Mouse (Mus musculus) cerebellum, adult (tissue): ENCODE measurements around the gene Rad23b.
"Not testable (repeated sequence)": the region's sequence is repeated elsewhere in the genome, so short reads cannot be mapped to it uniquely, and the experiment has no call there.

Source experiments
- ATAC-seq: cut with Nextera tagmentation; 2 replicates; pipeline ENCODE4 v1.9.2; 2017; ENCODE audit warnings: mild to moderate bottlenecking, moderate library complexity, mixed read lengths; ENCODE audit not compliant: insufficient number of reproducible peaks, low FRiP score, low TSS enrichment

Gene Rad23b

DNA sequence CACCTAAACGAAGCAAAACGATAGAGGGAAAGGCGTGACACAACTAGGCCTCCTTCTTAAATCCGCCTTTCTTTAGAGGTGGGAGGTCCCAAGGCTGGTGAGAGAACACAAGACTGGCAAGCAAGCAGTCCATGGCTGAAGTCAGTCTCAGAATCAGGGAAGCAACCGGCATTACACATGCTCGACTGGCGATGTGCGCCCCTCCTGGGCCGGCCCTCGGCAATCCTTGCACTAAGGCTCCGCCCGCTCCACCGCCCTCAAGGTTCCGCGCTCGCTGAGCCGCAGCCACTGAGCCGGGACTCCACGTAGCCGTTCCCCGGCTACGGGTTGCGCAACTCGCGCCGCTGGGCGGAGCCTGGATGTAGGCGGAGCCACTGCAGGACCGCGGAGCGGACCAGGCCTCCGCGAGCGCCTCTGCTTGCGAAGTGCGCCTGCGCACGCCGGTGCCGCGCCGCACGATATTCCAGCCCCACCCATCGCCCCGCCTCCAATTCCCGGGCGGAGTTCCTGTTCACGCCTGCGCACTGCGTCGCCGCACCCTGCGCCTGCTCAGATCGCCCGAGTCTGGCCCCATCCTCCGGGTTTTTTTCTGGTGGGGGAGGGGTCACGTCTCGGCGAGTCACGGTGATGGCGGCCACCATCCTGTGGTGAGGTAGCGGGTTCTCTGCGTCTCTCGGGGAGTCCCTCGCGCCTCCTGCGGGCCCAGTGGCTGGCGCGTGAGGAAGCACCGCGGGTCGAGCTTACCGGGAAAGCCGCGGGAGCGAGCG, at the start of gene Rad23b:
Gene Rad23b (plus strand): TSS at position 592 of the 767 bp plus-strand sequence.
- ATAC-seq, result peak; percentile 93

DNA sequence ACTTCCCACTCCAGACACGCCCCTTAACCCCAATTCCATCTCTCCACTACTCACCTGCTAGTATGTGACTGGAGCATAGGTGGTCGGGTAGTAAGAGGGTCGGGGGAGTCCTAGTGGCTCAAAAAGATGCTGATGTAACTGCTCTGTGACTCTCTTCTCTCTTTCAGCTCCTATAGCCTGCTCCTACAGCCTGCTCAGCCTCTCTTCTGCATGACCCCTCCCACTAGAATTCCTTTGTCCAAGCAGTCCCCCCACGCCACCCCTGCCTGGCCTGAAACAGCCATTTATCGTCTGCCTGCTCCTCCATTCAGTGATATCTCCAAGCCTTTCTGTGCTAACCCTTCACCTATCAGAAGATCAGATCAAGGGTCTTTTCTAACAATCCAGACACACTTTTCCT, 45.7 kb upstream of the Rad23b start:
- ATAC-seq, result no peak

DNA sequence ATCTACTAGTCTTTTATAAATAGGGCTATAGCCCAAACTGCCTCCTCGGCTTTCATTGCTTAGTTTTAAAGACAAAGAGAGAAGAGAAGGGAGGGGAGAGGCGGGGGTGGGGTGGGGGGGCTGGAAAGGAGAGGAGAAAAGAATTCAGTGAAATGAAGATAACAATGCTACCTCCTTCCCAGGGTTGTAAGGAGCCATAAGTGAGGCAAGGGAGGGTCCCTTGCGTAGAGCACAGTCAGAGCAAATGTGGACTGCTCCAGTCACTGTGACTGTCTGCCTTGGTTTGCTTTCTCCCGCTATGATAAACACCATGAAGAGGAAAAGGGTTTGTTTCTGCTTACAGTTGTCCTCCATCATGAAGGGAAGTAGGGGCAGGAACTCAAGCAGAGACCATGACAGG, 43.2 kb upstream of the Rad23b start:
- no peak for ATAC-seq

- no peak for ATAC-seq
Measured at GRCm38 (mm10) chr4:55316726-55317125, 33.1 kb upstream of the Rad23b start.

GRCm38 (mm10) chr4:55318350-55318749, 31.5 kb upstream of the Rad23b start:
- ATAC-seq, result not testable (repeated sequence)

DNA sequence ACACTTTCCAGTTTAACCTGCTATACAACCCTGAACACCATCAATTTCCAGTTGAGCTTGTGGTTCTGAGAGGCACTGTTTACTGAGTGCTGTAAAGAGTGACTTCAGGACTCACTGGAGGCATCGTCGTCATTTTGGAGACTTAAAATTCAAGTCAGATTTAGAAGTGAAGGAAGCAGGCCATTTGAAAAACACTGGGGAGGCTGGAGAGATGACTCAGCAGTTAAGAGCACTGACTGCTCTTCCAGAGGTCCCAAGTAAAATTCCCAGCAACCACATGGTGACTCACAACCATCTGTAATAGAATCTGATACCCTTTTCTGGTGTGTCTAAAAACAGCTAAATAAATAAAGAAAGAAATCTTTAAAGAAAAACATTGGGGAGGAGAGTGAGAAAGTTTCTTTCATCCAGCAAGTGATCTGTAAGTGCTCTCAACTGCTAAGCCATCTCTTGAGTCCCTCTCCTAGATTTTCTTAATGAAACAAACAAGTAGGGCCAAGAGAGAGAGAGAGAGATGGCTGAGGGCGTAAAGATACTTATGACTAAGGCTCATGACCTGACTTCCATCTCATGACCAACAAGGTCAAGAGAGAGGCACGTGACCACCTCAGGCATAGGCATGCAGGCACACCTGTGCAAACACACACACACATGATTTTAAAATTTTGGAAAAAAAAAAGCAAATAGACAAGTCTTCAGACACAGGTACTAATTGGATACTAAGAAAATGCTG, 23.9 kb upstream of the Rad23b start:
- ATAC-seq, result no peak

- ATAC-seq, result no peak
Measured at GRCm38 (mm10) chr4:55327508-55327907, 22.3 kb upstream of the Rad23b start.

GRCm38 (mm10) chr4:55328471-55328870, 21.4 kb upstream of the Rad23b start:
- ATAC-seq, result no peak

GRCm38 (mm10) chr4:55328928-55329327, 20.9 kb upstream of the Rad23b start:
- ATAC-seq, result not testable (repeated sequence)

DNA sequence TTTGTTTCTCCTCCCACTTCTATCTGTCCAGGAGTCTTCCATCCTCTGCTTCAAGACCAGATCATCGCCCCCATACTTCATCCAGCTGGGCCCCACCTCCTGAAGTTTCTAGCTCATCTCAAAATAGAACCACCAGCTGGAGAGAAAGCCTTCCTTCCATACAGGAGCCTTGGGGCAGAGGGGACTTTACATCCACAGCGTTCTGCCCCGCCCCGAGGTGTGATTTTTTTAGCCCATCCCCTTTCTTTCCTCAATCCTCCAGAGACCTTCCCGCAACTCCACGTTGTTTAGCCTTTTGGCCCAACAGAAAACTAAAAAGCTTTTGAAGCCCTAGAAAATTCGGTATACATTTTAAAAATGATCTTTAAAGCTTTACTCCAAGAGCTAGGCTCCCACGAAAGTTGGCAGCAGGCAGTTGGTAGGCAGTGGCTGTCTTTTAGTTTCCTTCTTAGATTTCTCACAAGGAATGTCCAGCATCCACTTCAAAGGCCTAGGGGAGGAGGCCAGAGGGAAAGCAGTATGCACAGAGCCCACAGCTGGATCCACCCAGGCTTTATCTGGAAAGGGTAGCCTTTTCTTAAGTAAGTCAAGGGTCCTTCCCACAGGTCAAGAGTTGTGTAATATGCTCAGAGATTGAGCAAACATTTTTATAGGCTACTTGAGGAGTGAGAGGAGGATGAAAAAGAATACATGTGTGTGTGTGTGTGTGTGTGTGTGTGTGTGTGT, 20.1 kb upstream of the Rad23b start:
- no peak for ATAC-seq

- ATAC-seq, result no peak
Measured at GRCm38 (mm10) chr4:55335030-55335770, 14.6 kb upstream of the Rad23b start.

- no peak for ATAC-seq
Measured at GRCm38 (mm10) chr4:55338905-55339304, 10.9 kb upstream of the Rad23b start.

DNA sequence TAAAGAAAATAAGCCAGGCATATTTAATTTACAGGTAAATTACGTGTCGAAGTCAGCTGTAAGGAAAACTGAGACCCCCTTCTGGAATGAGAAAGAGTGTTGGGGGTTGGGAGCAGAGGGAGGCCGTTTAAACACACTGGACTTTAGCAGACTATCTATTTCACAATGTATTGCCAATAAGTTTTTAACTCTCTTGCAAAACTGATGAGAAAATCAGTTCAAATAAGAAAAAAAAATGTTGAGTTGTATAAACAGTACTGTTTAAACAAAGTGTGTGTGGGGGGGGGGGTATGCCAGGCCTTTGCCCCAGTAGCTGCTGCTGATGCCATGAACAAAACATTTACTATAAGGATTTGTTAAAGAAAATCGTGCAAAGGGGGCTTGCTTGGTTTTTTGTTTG, 10.5 kb upstream of the Rad23b start:
- ATAC-seq, result no peak

DNA sequence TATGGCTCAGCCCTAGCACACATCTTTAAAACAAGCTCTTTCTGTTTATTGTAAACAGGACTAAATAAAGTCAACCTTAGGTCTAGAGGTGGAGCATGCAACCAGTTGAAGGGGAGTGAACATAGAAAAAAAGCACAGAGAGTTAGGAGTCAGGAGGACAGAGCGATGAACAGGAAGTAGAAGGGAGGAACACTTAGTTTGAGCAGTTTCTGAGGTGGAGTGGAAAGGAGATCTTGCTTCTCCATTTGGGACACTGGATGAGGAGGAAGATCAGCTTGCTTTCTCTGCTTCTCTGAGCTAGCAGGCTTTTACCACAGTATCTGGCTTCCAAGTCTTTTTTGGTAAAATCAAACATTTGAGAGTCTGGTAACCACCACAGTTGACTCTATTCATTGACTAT, 8.0 kb upstream of the Rad23b start:
- ATAC-seq, result no peak

GRCm38 (mm10) chr4:55342602-55343001, 7.2 kb upstream of the Rad23b start:
- no peak for ATAC-seq

DNA sequence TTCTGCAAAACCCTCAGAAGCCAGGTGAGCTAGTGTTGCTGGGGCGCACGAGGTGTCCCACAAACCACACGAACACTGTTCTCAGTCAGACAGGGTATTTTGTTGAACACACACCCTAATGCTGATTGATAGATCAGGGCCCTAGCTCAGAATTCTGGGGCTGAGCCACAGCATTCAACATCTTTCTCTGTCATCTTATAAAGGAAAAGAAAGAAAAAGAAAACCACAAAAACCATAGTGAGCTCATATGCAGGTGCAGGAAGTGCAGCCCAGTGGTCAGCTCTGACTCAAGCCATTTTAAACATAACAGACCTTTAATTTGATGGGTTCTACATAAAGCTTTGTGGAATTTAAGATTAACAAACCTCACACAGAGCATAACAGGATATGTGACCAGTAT, 6.6 kb upstream of the Rad23b start:
- no peak for ATAC-seq

DNA sequence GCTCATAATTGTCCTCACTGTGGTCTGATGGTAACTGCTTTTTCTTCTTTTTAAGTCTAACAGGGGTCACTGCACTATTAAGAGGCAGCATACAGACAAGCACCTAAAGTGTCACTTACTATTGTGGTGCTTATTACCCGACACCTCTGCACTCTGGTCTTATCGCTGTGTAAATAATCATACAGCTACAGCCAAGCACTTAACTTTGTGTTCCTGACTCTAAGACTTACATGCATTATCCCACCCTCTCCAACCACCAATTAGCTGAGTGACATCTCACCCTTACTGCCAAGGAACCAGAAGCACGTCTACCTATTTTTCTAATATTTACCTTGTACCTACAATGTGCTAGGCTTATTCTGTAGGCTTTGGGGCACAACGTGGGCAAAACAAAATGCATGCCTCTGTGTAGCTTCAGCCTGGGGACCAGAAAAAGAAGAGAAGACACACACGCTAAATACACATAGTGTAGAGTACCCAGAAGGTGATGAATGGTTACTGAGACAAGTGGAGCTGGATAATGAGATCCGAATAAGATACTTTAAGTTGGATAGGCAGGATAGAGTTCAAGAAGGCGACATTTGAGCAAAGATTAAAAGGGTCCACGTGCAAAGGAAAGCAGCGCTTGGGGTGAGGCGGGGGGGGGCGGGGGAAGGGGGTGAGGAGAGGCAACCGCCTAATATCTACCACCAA, 938 bp upstream of the Rad23b start:
- no peak for ATAC-seq

- peak; percentile 40 for ATAC-seq
Measured at GRCm38 (mm10) chr4:55350219-55350931, 532 bp downstream of the Rad23b start.

DNA sequence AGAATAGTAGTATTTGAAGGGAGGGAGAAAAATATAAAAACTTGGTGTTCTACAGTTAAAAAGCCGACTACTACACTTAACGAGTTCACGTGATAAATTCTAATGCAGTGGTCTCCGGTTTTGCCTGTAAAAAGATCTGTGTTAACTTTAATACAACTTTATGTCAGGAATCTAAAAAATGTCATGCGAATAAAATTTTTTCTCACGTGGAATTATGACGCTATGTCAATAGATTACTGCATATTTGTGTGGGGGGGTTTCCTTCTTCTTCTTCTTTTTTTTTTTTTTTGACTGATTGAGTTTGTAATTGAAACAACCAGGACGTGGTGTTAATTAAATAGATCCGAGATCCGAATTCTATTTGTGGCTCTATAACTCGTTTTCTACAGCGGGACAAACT, 1.2 kb downstream of the Rad23b start:
- no peak for ATAC-seq
